Mouse (Mus musculus) MEL (cell line): ENCODE data around the gene Bmp8a. TPM values are rescaled to one million over a fixed set of nuclear protein-coding genes. Genes with fewer than 3 reads are reported as not detected.
"Not testable (repeated sequence)": the region's sequence is repeated elsewhere in the genome, so short reads cannot be mapped to it uniquely, and the experiment has no call there.

ENCODE experiments used
- DNase-seq: peaks from one replicate; pipeline ENCODE4 v3.0.0; 2011; ENCODE audit warnings: low read depth, low spot score
- H3K27ac ChIP-seq: 2 replicates; pipeline ENCODE4 v1.5.1; 2012; ENCODE audit warnings: low read depth, mild to moderate bottlenecking, control low read depth, low read length, moderate library complexity; ENCODE audit not compliant: control insufficient read depth
- H3K27me3 ChIP-seq, 2 experiments: fragments of 150-350 bp in 1 of 2; sonication (generic) in 1 of 2; 2 replicates each; pipeline ENCODE4 v1.6.1; 2012; ENCODE audit warnings: low read length in 2 of 2, mild to moderate bottlenecking in 2 of 2, improper control_type of control experiment in 1 of 2, moderate library complexity in 1 of 2; ENCODE audit not compliant: insufficient read depth in 2 of 2, control insufficient read depth in 1 of 2
- H3K36me3 ChIP-seq, 2 experiments: 2 replicates each; pipeline ENCODE4 v1.6.1; 2012 to 2014; ENCODE audit warnings: low read length in 2 of 2, improper control_type of control experiment in 1 of 2, inconsistent platforms in 1 of 2, mild to moderate bottlenecking in 1 of 2; ENCODE audit not compliant: insufficient read depth in 2 of 2, control insufficient read depth in 1 of 2
- H3K4me1 ChIP-seq, 2 experiments: fragments of 150-350 bp in 1 of 2; sonication (generic) in 1 of 2; 2 replicates each; pipeline ENCODE4 v1.6.1; 2012; ENCODE audit warnings: low read length in 2 of 2, improper control_type of control experiment in 1 of 2, mild to moderate bottlenecking in 1 of 2; ENCODE audit not compliant: insufficient read depth in 2 of 2, control insufficient read depth in 1 of 2
- H3K4me3 ChIP-seq, 2 experiments: fragments of 150-350 bp in 1 of 2; sonication (generic) in 1 of 2; 2 replicates each; pipeline ENCODE4 v1.5.1; 2012; ENCODE audit warnings: low read depth in 2 of 2, low read length in 2 of 2, mild to moderate bottlenecking in 2 of 2, moderate library complexity in 2 of 2, control low read depth in 1 of 2, improper control_type of control experiment in 1 of 2; ENCODE audit not compliant: control insufficient read depth in 1 of 2, insufficient read depth in 1 of 2
- H3K79me2 ChIP-seq: 2 replicates; pipeline ENCODE4 v1.6.1; 2012; ENCODE audit warnings: mild to moderate bottlenecking, low read length, moderate library complexity; ENCODE audit not compliant: control insufficient read depth, poor library complexity, insufficient read depth
- H3K9ac ChIP-seq: 2 replicates; pipeline ENCODE4 v1.6.1; 2012; ENCODE audit warnings: low read depth, mild to moderate bottlenecking, control low read depth, low read length, moderate library complexity; ENCODE audit not compliant: control insufficient read depth, poor library complexity, severe bottlenecking
- H3K9me3 ChIP-seq: fragments of 150-350 bp; sonication (generic); replicated peaks from 2 replicates; pipeline ENCODE4 v1.6.1; 2012; ENCODE audit warnings: mild to moderate bottlenecking, low read length, improper control_type of control experiment, moderate library complexity; ENCODE audit not compliant: insufficient read depth
- BHLHE40 ChIP-seq: IDR thresholded peaks from 2 replicates; pipeline ENCODE4 v1.6.1; 2012; ENCODE audit warnings: low read depth, mild to moderate bottlenecking, inconsistent platforms, low read length, improper control_type of control experiment, borderline replicate concordance
- ETS1 ChIP-seq: IDR thresholded peaks from 2 replicates; pipeline ENCODE4 v1.6.1; 2012; ENCODE audit warnings: low read depth, mild to moderate bottlenecking, inconsistent platforms, low read length, improper control_type of control experiment, moderate library complexity
- MAFK ChIP-seq: IDR thresholded peaks from 2 replicates; pipeline ENCODE4 v1.6.1; 2011; ENCODE audit warnings: low read depth, mild to moderate bottlenecking, low read length, improper control_type of control experiment, borderline replicate concordance
- MAX ChIP-seq: IDR thresholded peaks from 2 replicates; pipeline ENCODE4 v1.6.1; 2011; ENCODE audit warnings: low read length, improper control_type of control experiment
- NRF1 ChIP-seq: IDR thresholded peaks from 2 replicates; pipeline ENCODE4 v1.6.1; 2014; ENCODE audit warnings: low read depth, mild to moderate bottlenecking, inconsistent platforms, low read length, improper control_type of control experiment, moderate library complexity; ENCODE audit not compliant: poor library complexity, insufficient read depth, severe bottlenecking
- RCOR1 ChIP-seq: IDR thresholded peaks from 2 replicates; pipeline ENCODE4 v1.6.1; 2012; ENCODE audit warnings: low read depth, mild to moderate bottlenecking, inconsistent platforms, low read length, improper control_type of control experiment
- TBP ChIP-seq: IDR thresholded peaks from 2 replicates; pipeline ENCODE4 v1.8.0; 2011; ENCODE audit warnings: low read depth, low read length, improper control_type of control experiment
- USF2 ChIP-seq, 2 experiments: IDR thresholded peaks; 2 replicates each; pipeline ENCODE4 v1.6.1; 2011 to 2012; ENCODE audit warnings: improper control_type of control experiment in 2 of 2, low read length in 2 of 2, borderline replicate concordance in 1 of 2, inconsistent platforms in 1 of 2, low read depth in 1 of 2, mild to moderate bottlenecking in 1 of 2; ENCODE audit not compliant: insufficient read depth in 1 of 2
- ZNF384 ChIP-seq: IDR thresholded peaks from 2 replicates; pipeline ENCODE4 v1.6.1; 2012; ENCODE audit warnings: low read depth, mild to moderate bottlenecking, inconsistent platforms, low read length, improper control_type of control experiment
- polyA plus RNA-seq, 2 experiments: library from polyadenylated mRNA; stranded (reverse) in 1 of 2; unstranded in 1 of 2; fragments of >175 nt in 1 of 2; fragments of >200 nt in 1 of 2; gene quantifications; 2 replicates each; pipeline versions ENCODE4 v1.2.1 to v1.2.4; 2012; ENCODE audit warnings: low replicate concordance in 2 of 2, low read depth in 1 of 2; ENCODE audit not compliant: insufficient read length in 2 of 2, insufficient read depth in 1 of 2, missing spikeins in 1 of 2
- total RNA-seq: library from RNA; depleted of rRNA; stranded (reverse); fragments of 300-350 nt; gene quantifications from 2 replicates; pipeline ENCODE4 v1.2.3, GENCODE M21; 2012

Gene Bmp8a
- total and polyA plus RNA-seq, 3 experiments: 0.19 to 0.43 TPM; not detected in 1

DNA sequence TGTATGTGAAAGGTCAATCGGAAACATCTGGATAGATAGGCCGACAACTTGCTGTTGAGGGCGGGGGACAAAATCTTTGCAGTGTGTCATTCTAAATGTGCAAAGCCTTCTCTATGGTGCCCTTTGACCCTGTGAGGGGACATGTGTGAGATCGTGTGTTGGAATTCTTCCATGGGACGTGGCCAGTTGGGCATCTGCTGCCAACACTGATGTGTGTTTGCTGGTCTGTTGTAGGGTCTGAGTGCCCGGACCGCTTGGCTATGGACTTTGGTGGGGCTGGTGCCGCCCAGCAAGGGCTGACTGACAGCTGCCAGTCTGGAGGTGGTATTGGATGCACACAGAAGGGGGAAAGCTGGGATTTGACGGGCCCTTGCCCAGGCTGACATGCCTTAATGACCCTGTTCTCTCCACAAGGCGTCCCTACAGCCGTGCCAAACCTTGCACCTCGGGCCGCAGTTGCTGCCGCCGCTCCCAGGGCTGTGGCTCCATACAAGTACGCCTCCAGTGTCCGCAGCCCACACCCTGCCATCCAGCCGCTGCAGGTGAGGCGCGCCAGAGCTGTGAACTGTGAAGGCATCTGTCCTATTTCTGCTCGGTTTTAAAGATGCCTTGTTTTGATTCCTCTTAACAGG is 47.4 kb downstream of the Bmp8a start:
- H3K9me3 ChIP-seq: no peaks in the 10 kb centered on the region
- TF ChIP-seq NRF1 (no peak), BHLHE40 (no peak), RCOR1 (no peak), ETS1 (no peak), MAFK (no peak), MAX (no peak)
- no peak for DNase-seq
- H3K79me2 ChIP-seq: no peaks in the 10 kb centered on the region
- H3K27ac ChIP-seq: no peak overlapping the region
- no peak overlapping the region for H3K9ac ChIP-seq
- H3K4me1 ChIP-seq: no peaks in the 10 kb centered on the region
- H3K36me3 ChIP-seq: peaks cover 0 to 46% of the 10 kb centered on the region in 2 experiments; a peak in 2 of 4 replicates
- no peak overlapping the region for H3K4me3 ChIP-seq
- no peaks in the 10 kb centered on the region for H3K27me3 ChIP-seq

- DNase-seq, H3K27me3 ChIP-seq, H3K4me3 ChIP-seq, H3K9me3 ChIP-seq, H3K9ac ChIP-seq, H3K27ac ChIP-seq, H3K4me1 ChIP-seq, H3K79me2 ChIP-seq: not testable (repeated sequence)
- H3K36me3 ChIP-seq: peaks cover 0 to 46% of the 10 kb centered on the region in 2 experiments; a peak in 2 of 4 replicates
These were observed 48.0 kb downstream of the Bmp8a start for GRCm38 (mm10) chr4:123295026-123295425.

- H3K9ac ChIP-seq: no peak overlapping the region
- no peak for DNase-seq
- H3K27me3 ChIP-seq: no peaks in the 10 kb centered on the region
- H3K79me2 ChIP-seq: peaks cover 6% of the 10 kb centered on the region; the same call in 1 of the 2 replicates
- H3K4me3 ChIP-seq: no peak overlapping the region
- no peaks in the 10 kb centered on the region for H3K9me3 ChIP-seq
- TF ChIP-seq USF2 (IDR thresholded peaks at IDR 0.05; ENCODE audit: borderline replicate concordance in 1 of 2, insufficient read depth in 1 of 2, low read depth in 1 of 2, low read length in 2 of 2) (no peak), TBP (0 out of 2 replicates have a peak, but pooled peaks have one; percentile 28), ZNF384 (peak; percentile 18; the same call in 1 of the 2 replicates)
- TF ChIP-seq, all 39 proteins: peak for 2
- Histone ChIP-seq H3K36me3 (peaks cover 0 to 52% of the 10 kb centered on the region in 2 experiments; a peak in 2 of 4 replicates), H3K4me1 (no peaks in the 10 kb centered on the region), H3K27ac (no peak overlapping the region)
These were observed 49.2 kb downstream of the Bmp8a start for GRCm38 (mm10) chr4:123293661-123294443.
